Mouse (Mus musculus): ENCODE measurements around the gene S100a3. TPM values are rescaled to one million over a fixed set of nuclear protein-coding genes. Genes with fewer than 3 reads are reported as not detected.

S100a3 gene
- polyA plus RNA-seq, 1 experiment: 2.5 TPM

- Histone ChIP-seq H3K9me3 (replicated peaks; ENCODE audit: control insufficient read depth, insufficient read depth, low read length, poor library complexity, severe bottlenecking) (no peaks in the 10 kb centered on the region), H3K27me3 (ENCODE audit: control insufficient read depth, insufficient read depth, low read length, poor library complexity, severe bottlenecking) (no peaks in the 10 kb centered on the region; the same call in 1 of the 2 replicates), H3K4me1 (ENCODE audit: control insufficient read depth, insufficient read depth, low read length) (peaks cover 2% of the 10 kb centered on the region), H3K9ac (ENCODE audit: low read depth, poor library complexity, severe bottlenecking) (no peak overlapping the region), H3K27ac (ENCODE audit: insufficient read depth, low read length) (no peak overlapping the region), H3K4me3 (ENCODE audit: low read depth, low read length) (no peak overlapping the region), H3K36me3 (ENCODE audit: control insufficient read depth, insufficient read depth, low read length, poor library complexity, severe bottlenecking) (no peaks in the 10 kb centered on the region)
- no peak for TF ChIP-seq EP300 (IDR thresholded peaks at IDR 0.05; ENCODE audit: insufficient read depth, low read depth, low read length)
These were observed 33.0 kb upstream of the S100a3 start for GRCm38 (mm10) chr3:90527291-90527873.

- H3K36me3 ChIP-seq (ENCODE audit: control insufficient read depth, insufficient read depth, low read length, poor library complexity, severe bottlenecking): no peaks in the 10 kb centered on the region
- no peaks in the 10 kb centered on the region for H3K9me3 ChIP-seq (replicated peaks; ENCODE audit: control insufficient read depth, insufficient read depth, low read length, poor library complexity, severe bottlenecking)
- no peak overlapping the region for H3K9ac ChIP-seq (ENCODE audit: low read depth, poor library complexity, severe bottlenecking)
These were observed 28.7 kb upstream of the S100a3 start for GRCm38 (mm10) chr3:90531713-90532112.

GRCm38 (mm10) chr3:90535446-90535845 lies 24.9 kb upstream of the S100a3 start:
- no peaks in the 10 kb centered on the region for H3K27me3 ChIP-seq (ENCODE audit: control insufficient read depth, insufficient read depth, low read length, poor library complexity, severe bottlenecking)
- TF ChIP-seq CTCF (IDR thresholded peaks at IDR 0.05; ENCODE audit: low read depth, low read length): no peak
- H3K4me1 ChIP-seq (ENCODE audit: control insufficient read depth, insufficient read depth, low read length): no peaks in the 10 kb centered on the region
- H3K9me3 ChIP-seq (replicated peaks; ENCODE audit: control insufficient read depth, insufficient read depth, low read length, poor library complexity, severe bottlenecking): no peaks in the 10 kb centered on the region
- no peak overlapping the region for H3K27ac ChIP-seq (ENCODE audit: insufficient read depth, low read length)
- H3K9ac ChIP-seq (ENCODE audit: low read depth, poor library complexity, severe bottlenecking): no peak overlapping the region
- H3K36me3 ChIP-seq (ENCODE audit: control insufficient read depth, insufficient read depth, low read length, poor library complexity, severe bottlenecking): no peaks in the 10 kb centered on the region
- H3K4me3 ChIP-seq (ENCODE audit: low read depth, low read length): no peak overlapping the region

More at GRCm38 (mm10) chr3:90531713-90532112, 28.7 kb upstream of the S100a3 start:
- H3K27me3 ChIP-seq (ENCODE audit: control insufficient read depth, insufficient read depth, low read length, poor library complexity, severe bottlenecking): no peaks in the 10 kb centered on the region; the same call in 1 of the 2 replicates
- TF ChIP-seq POLR2A (IDR thresholded peaks at IDR 0.05; ENCODE audit: insufficient read depth, low read length): no peak
- TF ChIP-seq CTCF (IDR thresholded peaks at IDR 0.05; ENCODE audit: low read depth, low read length): no peak
- TF ChIP-seq EP300 (IDR thresholded peaks at IDR 0.05; ENCODE audit: insufficient read depth, low read depth, low read length): no peak
- no peak overlapping the region for H3K4me3 ChIP-seq (ENCODE audit: low read depth, low read length)
- no peak overlapping the region for H3K27ac ChIP-seq (ENCODE audit: insufficient read depth, low read length)
- H3K4me1 ChIP-seq (ENCODE audit: control insufficient read depth, insufficient read depth, low read length): peaks cover 1% of the 10 kb centered on the region

GRCm38 (mm10) chr3:90537141-90537904 lies 23.1 kb upstream of the S100a3 start, which contains the start of gene S100a16:
TSS of gene S100a16 (plus strand) at chr3:90537254.
- Histone ChIP-seq H3K27ac (ENCODE audit: insufficient read depth, low read length) (no peak within 1 kb of the TSS), H3K36me3 (ENCODE audit: control insufficient read depth, insufficient read depth, low read length, poor library complexity, severe bottlenecking) (no peaks in the 10 kb centered on the region), H3K4me1 (ENCODE audit: control insufficient read depth, insufficient read depth, low read length) (no peaks in the 10 kb centered on the region), H3K27me3 (ENCODE audit: control insufficient read depth, insufficient read depth, low read length, poor library complexity, severe bottlenecking) (no peaks in the 10 kb centered on the region), H3K4me3 (ENCODE audit: low read depth, low read length) (no peak within 1 kb of the TSS), H3K9ac (ENCODE audit: low read depth, poor library complexity, severe bottlenecking) (no peak within 1 kb of the TSS), H3K9me3 (replicated peaks; ENCODE audit: control insufficient read depth, insufficient read depth, low read length, poor library complexity, severe bottlenecking) (no peaks in the 10 kb centered on the region)
- TF ChIP-seq EP300 (IDR thresholded peaks at IDR 0.05; ENCODE audit: insufficient read depth, low read depth, low read length) (no peak), CTCF (IDR thresholded peaks at IDR 0.05; ENCODE audit: low read depth, low read length) (no peak), POLR2A (IDR thresholded peaks at IDR 0.05; ENCODE audit: insufficient read depth, low read length) (no peak)

- Histone ChIP-seq H3K4me3 (ENCODE audit: low read depth, low read length) (no peak overlapping the region), H3K27me3 (ENCODE audit: control insufficient read depth, insufficient read depth, low read length, poor library complexity, severe bottlenecking) (no peaks in the 10 kb centered on the region), H3K4me1 (ENCODE audit: control insufficient read depth, insufficient read depth, low read length) (no peaks in the 10 kb centered on the region), H3K9ac (ENCODE audit: low read depth, poor library complexity, severe bottlenecking) (no peak overlapping the region), H3K9me3 (replicated peaks; ENCODE audit: control insufficient read depth, insufficient read depth, low read length, poor library complexity, severe bottlenecking) (no peaks in the 10 kb centered on the region), H3K36me3 (ENCODE audit: control insufficient read depth, insufficient read depth, low read length, poor library complexity, severe bottlenecking) (no peaks in the 10 kb centered on the region), H3K27ac (ENCODE audit: insufficient read depth, low read length) (no peak overlapping the region)
- TF ChIP-seq EP300 (IDR thresholded peaks at IDR 0.05; ENCODE audit: insufficient read depth, low read depth, low read length): no peak
- TF ChIP-seq CTCF (IDR thresholded peaks at IDR 0.05; ENCODE audit: low read depth, low read length): no peak
- TF ChIP-seq POLR2A (IDR thresholded peaks at IDR 0.05; ENCODE audit: insufficient read depth, low read length): no peak
These were observed 22.5 kb upstream of the S100a3 start for GRCm38 (mm10) chr3:90537905-90538296.

- no peak overlapping the region for H3K4me3 ChIP-seq (ENCODE audit: low read depth, low read length)
These were observed 19.5 kb upstream of the S100a3 start for GRCm38 (mm10) chr3:90540904-90541303.

More at GRCm38 (mm10) chr3:90540904-90541303, 19.5 kb upstream of the S100a3 start:
- no peaks in the 10 kb centered on the region for H3K9me3 ChIP-seq (replicated peaks; ENCODE audit: control insufficient read depth, insufficient read depth, low read length, poor library complexity, severe bottlenecking)
- H3K9ac ChIP-seq (ENCODE audit: low read depth, poor library complexity, severe bottlenecking): no peak overlapping the region
- H3K27ac ChIP-seq (ENCODE audit: insufficient read depth, low read length): no peak overlapping the region
- H3K4me1 ChIP-seq (ENCODE audit: control insufficient read depth, insufficient read depth, low read length): no peaks in the 10 kb centered on the region
- H3K27me3 ChIP-seq (ENCODE audit: control insufficient read depth, insufficient read depth, low read length, poor library complexity, severe bottlenecking): no peaks in the 10 kb centered on the region
- no peaks in the 10 kb centered on the region for H3K36me3 ChIP-seq (ENCODE audit: control insufficient read depth, insufficient read depth, low read length, poor library complexity, severe bottlenecking)
- no peak for TF ChIP-seq CTCF (IDR thresholded peaks at IDR 0.05; ENCODE audit: low read depth, low read length)
- no peak for TF ChIP-seq EP300 (IDR thresholded peaks at IDR 0.05; ENCODE audit: insufficient read depth, low read depth, low read length)
- no peak for TF ChIP-seq POLR2A (IDR thresholded peaks at IDR 0.05; ENCODE audit: insufficient read depth, low read length)

All from ES-Bruce4 (cell line).